Comparison of ENCODE assay signal across 8 mouse cellular contexts in genomic region chr15:85231443-85232255, GRCm38 (mm10). TPM values are rescaled to one million over a fixed set of nuclear protein-coding genes. Genes with fewer than 3 reads are reported as not detected.
A peak's percentile ranks its signal among the peaks of the same experiment; 100 is the strongest.
DNase-seq lines count a peak whose midpoint lies in the region; ATAC-seq and TF ChIP-seq lines count a peak whose summit lies in the region.

No protein-coding gene starts in this region.

- TF ChIP-seq CTCF in intestine, postnatal 0 days (IDR thresholded peaks at IDR 0.05; ENCODE audit: low read depth): peak; percentile 96

- no peaks in the 10 kb centered on the region for H3K27me3 ChIP-seq in midbrain, embryonic 10.5 days (ENCODE audit: low read depth, poor library complexity, severe bottlenecking)
- no peaks in the 10 kb centered on the region for H3K27me3 ChIP-seq in midbrain, embryonic 13.5 days
- H3K27me3 ChIP-seq in forebrain, embryonic 14.5 days (replicated peaks; ENCODE audit: control insufficient read depth, insufficient read depth, low read length): no peaks in the 10 kb centered on the region
- H3K27me3 ChIP-seq in intestine, postnatal 0 days (replicated peaks; ENCODE audit: control insufficient read depth, insufficient read depth, low read length): no peaks in the 10 kb centered on the region

- 88% methylated on average over 13 of the region's 13 CpGs for WGBS in midbrain, embryonic 10.5 days
- 86% methylated on average over 13 of the region's 13 CpGs for WGBS in midbrain, embryonic 13.5 days
- WGBS in forebrain, embryonic 14.5 days: 86% methylated on average over 13 of the region's 13 CpGs
- 44% methylated on average over 13 of the region's 13 CpGs for WGBS in intestine, postnatal 0 days

- no peak overlapping the region for H3K4me3 ChIP-seq in midbrain, embryonic 10.5 days
- no peak overlapping the region for H3K4me3 ChIP-seq in midbrain, embryonic 13.5 days (replicated peaks)
- H3K4me3 ChIP-seq in forebrain, embryonic 14.5 days (ENCODE audit: low read depth, low read length): no peak overlapping the region
- no peak overlapping the region for H3K4me3 ChIP-seq in intestine, postnatal 0 days (ENCODE audit: low read depth, low read length)

- H3K4me1 ChIP-seq in midbrain, embryonic 10.5 days: no peaks in the 10 kb centered on the region
- no peaks in the 10 kb centered on the region for H3K4me1 ChIP-seq in midbrain, embryonic 13.5 days (replicated peaks)
- no peaks in the 10 kb centered on the region for H3K4me1 ChIP-seq in forebrain, embryonic 14.5 days (ENCODE audit: control insufficient read depth, insufficient read depth, low read length)
- H3K4me1 ChIP-seq in intestine, postnatal 0 days (replicated peaks; ENCODE audit: control insufficient read depth, insufficient read depth, low read length): peaks cover 13% of the 10 kb centered on the region

- no peak overlapping the region for H3K9ac ChIP-seq in midbrain, embryonic 13.5 days (replicated peaks)
- no peak overlapping the region for H3K9ac ChIP-seq in forebrain, embryonic 14.5 days (ENCODE audit: low read length)
- no peak overlapping the region for H3K9ac ChIP-seq in intestine, postnatal 0 days (ENCODE audit: low read depth, low read length)

- H3K27ac ChIP-seq in midbrain, embryonic 10.5 days (replicated peaks): no peak overlapping the region
- no peak overlapping the region for H3K27ac ChIP-seq in midbrain, embryonic 13.5 days
- H3K27ac ChIP-seq in forebrain, embryonic 14.5 days (ENCODE audit: low read depth, low read length): no peak overlapping the region
- H3K27ac ChIP-seq in intestine, postnatal 0 days (ENCODE audit: low read depth, low read length): peak overlapping the region; percentile 92

- no peak overlapping the region for H3K4me2 ChIP-seq in midbrain, embryonic 13.5 days (replicated peaks)
- H3K4me2 ChIP-seq in forebrain, embryonic 14.5 days (ENCODE audit: low read length): no peak overlapping the region
- no peak overlapping the region for H3K4me2 ChIP-seq in intestine, postnatal 0 days (replicated peaks; ENCODE audit: low read depth)

- peak; percentile 73 for DNase-seq in midbrain, embryonic 10.5 days (ENCODE audit: low spot score)
- DNase-seq in adrenal gland, adult 8-10 months: peak; percentile 75
- DNase-seq in forebrain, embryonic 14.5 days (ENCODE audit: low spot score): peak; percentile 58
- DNase-seq in lung, adult 18-20 months: peak; percentile 75 to 81
- DNase-seq in right cerebral cortex, postnatal 4 days: peak; percentile 76
- peak; percentile 63 for DNase-seq in yolk sac, embryonic 10.5 days (ENCODE audit: low spot score)

- peaks cover 93% of the 10 kb centered on the region for H3K36me3 ChIP-seq in midbrain, embryonic 10.5 days
- peaks cover 30% of the 10 kb centered on the region for H3K36me3 ChIP-seq in midbrain, embryonic 13.5 days
- H3K36me3 ChIP-seq in forebrain, embryonic 14.5 days (ENCODE audit: control insufficient read depth, insufficient read depth, low read length): peaks cover 35% of the 10 kb centered on the region
- H3K36me3 ChIP-seq in intestine, postnatal 0 days (ENCODE audit: control insufficient read depth, insufficient read depth): peaks cover 18% of the 10 kb centered on the region; the same call in 1 of the 2 replicates

- ATAC-seq in midbrain, embryonic 13.5 days: no peak
- no peak for ATAC-seq in forebrain, embryonic 14.5 days
- peak; percentile 66 for ATAC-seq in intestine, postnatal 0 days

- no peaks in the 10 kb centered on the region for H3K9me3 ChIP-seq in midbrain, embryonic 10.5 days (replicated peaks)
- H3K9me3 ChIP-seq in midbrain, embryonic 13.5 days: no peaks in the 10 kb centered on the region
- no peaks in the 10 kb centered on the region for H3K9me3 ChIP-seq in forebrain, embryonic 14.5 days (replicated peaks; ENCODE audit: control insufficient read depth, low read length)
- H3K9me3 ChIP-seq in intestine, postnatal 0 days (ENCODE audit: control insufficient read depth): no peaks in the 10 kb centered on the region

RNA-seq across cellular contexts. Expression of gene Fbln1, which starts 25.9 kb away (rescaled TPM):
- polyA plus RNA-seq in midbrain, embryonic 10.5 days (2016; fragmentation: Nextera tagmentation; extraction: Ambion mirVana): 162 and 179 TPM in 2 replicates
- 51.3 and 53.9 TPM in 2 replicates for polyA plus RNA-seq in midbrain, embryonic 13.5 days (2015; fragmentation: Nextera tagmentation; extraction: Ambion mirVana)
- 10 to 100 TPM; 24.9 to 34.2 (median 29.2) TPM for total RNA-seq in adrenal gland, adult 8-10 months (2022)
- 48.9 and 52.1 TPM in 2 replicates for polyA plus RNA-seq in forebrain, embryonic 14.5 days (2014; fragmentation: Nextera tagmentation; extraction: Ambion mirVana)
- polyA plus RNA-seq in intestine, postnatal 0 days (2015; fragmentation: Nextera tagmentation; extraction: Ambion mirVana): 90.5 and 97.9 TPM in 2 replicates
